Mouse (Mus musculus) heart, adult 18-20 months (tissue): ENCODE data around the gene Zfand4. TPM values are rescaled to one million over a fixed set of nuclear protein-coding genes. Genes with fewer than 3 reads are reported as not detected.
"Not testable (repeated sequence)": the region's sequence is repeated elsewhere in the genome, so short reads cannot be mapped to it uniquely, and the experiment has no call there.

ENCODE experiments used
- DNase-seq, 2 experiments: peaks; one replicate each; pipeline ENCODE4 v3.0.0; 2021 to 2022; ENCODE audit warnings: mixed read lengths in 1 of 2
- long read RNA-seq, 2 experiments: library from polyadenylated mRNA; stranded (forward); transcript quantifications; one replicate each; pipeline ENCODE4 v2.0.0; 2021
- total RNA-seq, 2 experiments: library from RNA; stranded (reverse); gene quantifications; 2 replicates each; pipeline ENCODE4 v1.2.3; 2021

The Zfand4 gene
- total RNA-seq = 1 to 10 TPM; 2.2 to 3.4 TPM
- long read RNA-seq, experiment 1, partial matches to known transcripts = 0 of 1 reads
- long read RNA-seq, experiment 1, other reads (novel, unspliced or antisense) = 1 of 1 reads
- long read RNA-seq, experiment 2 = 0 reads

- peak; percentile 94 for DNase-seq
Observed at GRCm38 (mm10) chr6:116264018-116264651, at the start of gene Zfand4. Gene Zfand4 (plus strand): TSS chr6:116264222.

GRCm38 (mm10) chr6:116227767-116228166 is 36.3 kb upstream of the Zfand4 start:
- DNase-seq = peak; percentile 59 to 78

- peak; percentile 77 to 85 for DNase-seq
Observed at GRCm38 (mm10) chr6:116228785-116229525, 35.1 kb upstream of the Zfand4 start.

GRCm38 (mm10) chr6:116234821-116235220 is 29.2 kb upstream of the Zfand4 start:
- not testable (repeated sequence) for DNase-seq

- DNase-seq = peak; percentile 29 to 55
Observed at GRCm38 (mm10) chr6:116235336-116235735, 28.7 kb upstream of the Zfand4 start.

- DNase-seq = no peak
Observed at GRCm38 (mm10) chr6:116238083-116238482, 25.9 kb upstream of the Zfand4 start.

- no peak for DNase-seq
Observed at GRCm38 (mm10) chr6:116240371-116240770, 23.7 kb upstream of the Zfand4 start.

GRCm38 (mm10) chr6:116259649-116260048 is 4.4 kb upstream of the Zfand4 start:
- DNase-seq = no peak

GRCm38 (mm10) chr6:116260481-116260880 is 3.5 kb upstream of the Zfand4 start:
- DNase-seq = no peak

- no peak for DNase-seq
Observed at GRCm38 (mm10) chr6:116262824-116263223, 1.2 kb upstream of the Zfand4 start.

GRCm38 (mm10) chr6:116264836-116265235 is 814 bp downstream of the Zfand4 start:
- no peak for DNase-seq

- DNase-seq = no peak
Observed at GRCm38 (mm10) chr6:116265603-116266002, 1.6 kb downstream of the Zfand4 start.

- no peak for DNase-seq
Observed at GRCm38 (mm10) chr6:116266273-116267109, 2.5 kb downstream of the Zfand4 start.

- DNase-seq = no peak
Observed at GRCm38 (mm10) chr6:116267110-116267423, 3.0 kb downstream of the Zfand4 start.

- DNase-seq = no peak
Observed at GRCm38 (mm10) chr6:116275695-116276094, 11.7 kb downstream of the Zfand4 start.

- no peak for DNase-seq
Observed at GRCm38 (mm10) chr6:116278679-116279317, 14.8 kb downstream of the Zfand4 start.

GRCm38 (mm10) chr6:116281014-116281413 is 17.0 kb downstream of the Zfand4 start:
- no peak for DNase-seq

- peak in 1 of 2 experiments; percentile 21 for DNase-seq
Observed at GRCm38 (mm10) chr6:116282546-116282945, 18.5 kb downstream of the Zfand4 start.

- no peak for DNase-seq
Observed at GRCm38 (mm10) chr6:116283280-116283679, 19.3 kb downstream of the Zfand4 start.

GRCm38 (mm10) chr6:116286321-116286720 is 22.3 kb downstream of the Zfand4 start:
- DNase-seq = no peak

GRCm38 (mm10) chr6:116286870-116287575 is 23.0 kb downstream of the Zfand4 start:
- no peak for DNase-seq

- DNase-seq = no peak
Observed at GRCm38 (mm10) chr6:116311411-116311810, 47.4 kb downstream of the Zfand4 start.
